Mouse (Mus musculus) brain, embryonic 14.5 days (tissue): ENCODE measurements around the gene Olfr644.

ENCODE experiments used
- CTCF ChIP-seq: fragments of 200-500 bp; IDR thresholded peaks from 2 replicates; pipeline ENCODE4 v1.5.1; 2012; ENCODE audit warnings: inconsistent platforms, mild to moderate bottlenecking, moderate library complexity, borderline replicate concordance; ENCODE audit not compliant: insufficient read depth, insufficient read length; ENCODE audit errors: extremely low read depth
- POLR2A ChIP-seq: fragments of 200-500 bp; IDR thresholded peaks from 2 replicates; pipeline ENCODE4 v1.6.1; 2012; ENCODE audit warnings: mild to moderate bottlenecking, inconsistent platforms, borderline replicate concordance; ENCODE audit not compliant: poor library complexity, insufficient read depth, insufficient read length, severe bottlenecking; ENCODE audit errors: extremely low read depth

- no peak for TF ChIP-seq POLR2A
- no peak for TF ChIP-seq CTCF
Measured at GRCm38 (mm10) chr7:104085365-104085764, 13.7 kb upstream of the Olfr644 start, which contains the start of gene Olfr645.
